Mouse (Mus musculus) C2C12 (cell line): ENCODE measurements at regions not wholly inside any gene's neighbourhood (a gene's known extent, or its start where the extent isn't known, plus 50 kb on each side); places are given as distances from the start of the nearest gene placed in this dataset.

ENCODE experiments used
- CTCF ChIP-seq: IDR thresholded peaks from one replicate; pipeline ENCODE4 v1.5.1; 2011; ENCODE audit not compliant: control insufficient read depth, insufficient read depth, insufficient read length
- FOSL1 ChIP-seq: IDR thresholded peaks from one replicate; pipeline ENCODE4 v1.8.0; 2011; ENCODE audit warnings: mild to moderate bottlenecking, low read length; ENCODE audit not compliant: poor library complexity, insufficient read depth, severe bottlenecking
- MYOG ChIP-seq: IDR thresholded peaks from one replicate; pipeline ENCODE4 v1.6.1; 2011; ENCODE audit not compliant: control insufficient read depth, insufficient read length; ENCODE audit errors: extremely low read depth

DNA sequence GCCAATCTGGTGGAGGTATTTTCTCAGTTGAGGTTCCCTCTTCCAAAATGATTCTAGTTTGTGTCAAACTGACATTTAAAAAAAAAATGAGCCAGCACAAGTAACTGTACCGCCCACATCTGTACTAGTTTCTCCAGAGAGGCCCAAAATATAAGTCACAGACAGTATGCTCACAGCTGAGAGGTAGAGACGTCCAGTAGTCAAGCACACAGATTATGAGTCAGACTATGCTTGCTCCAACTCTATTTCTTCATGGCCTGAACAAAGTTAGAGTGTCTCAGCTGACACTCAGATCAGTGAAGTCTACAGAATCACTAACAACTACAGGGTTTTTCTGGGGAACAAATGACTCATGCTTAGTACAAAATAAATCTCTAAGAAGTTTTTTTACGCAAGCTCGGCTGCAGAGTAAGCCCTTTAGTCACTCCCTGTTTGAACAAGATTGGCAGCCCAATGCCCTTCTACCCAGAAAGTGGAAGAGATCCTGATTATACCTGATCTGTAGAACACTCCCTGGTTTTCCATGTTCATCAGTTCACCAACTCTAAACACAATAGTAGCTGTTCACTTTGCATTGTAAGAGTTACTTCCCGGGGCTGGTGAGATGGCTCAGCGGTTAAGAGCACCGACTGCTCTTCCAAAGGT lies 70.7 kb downstream of the Cartpt start:
- no peak for TF ChIP-seq CTCF
- no peak for TF ChIP-seq FOSL1
- no peak for TF ChIP-seq MYOG
